Mouse (Mus musculus) heart, embryonic 11.5 days (tissue): ENCODE measurements around the gene Ndufa7. TPM values are rescaled to one million over a fixed set of nuclear protein-coding genes. Genes with fewer than 3 reads are reported as not detected.

ENCODE experiments used
- ATAC-seq: fragments of 200-750 bp; cut with Nextera tagmentation; replicated peaks from 2 replicates; pipeline ENCODE4 v1.8.0; 2017; ENCODE audit warnings: moderate library complexity; ENCODE audit not compliant: insufficient number of reproducible peaks, low FRiP score, low TSS enrichment
- H3K27ac ChIP-seq: fragments of 300-500 bp; sonication (generic); 2 replicates; pipeline ENCODE4 v1.5.1; 2014; ENCODE audit warnings: mild to moderate bottlenecking, low read depth, low read length
- H3K27me3 ChIP-seq: fragments of 300-500 bp; sonication (generic); 2 replicates; pipeline ENCODE4 v1.6.1; 2014; ENCODE audit warnings: mild to moderate bottlenecking, low read length, mixed read lengths; ENCODE audit not compliant: control insufficient read depth, insufficient read depth
- H3K36me3 ChIP-seq: fragments of 300-500 bp; sonication (generic); 2 replicates; pipeline ENCODE4 v1.6.1; 2014; ENCODE audit warnings: mild to moderate bottlenecking, low read length, moderate library complexity, mixed read lengths; ENCODE audit not compliant: control insufficient read depth, insufficient read depth
- H3K4me1 ChIP-seq: fragments of 300-500 bp; sonication (generic); 2 replicates; pipeline ENCODE4 v1.6.1; 2014; ENCODE audit warnings: low read length; ENCODE audit not compliant: control insufficient read depth, insufficient read depth
- H3K4me2 ChIP-seq: fragments of 300-500 bp; sonication (generic); 2 replicates; pipeline ENCODE4 v1.6.1; 2014; ENCODE audit warnings: mild to moderate bottlenecking, moderate library complexity
- H3K4me3 ChIP-seq: fragments of 300-500 bp; sonication (generic); 2 replicates; pipeline ENCODE4 v1.5.1; 2014; ENCODE audit warnings: low read depth, low read length
- H3K9ac ChIP-seq: fragments of 300-500 bp; sonication (generic); 2 replicates; pipeline ENCODE4 v1.6.1; 2014; ENCODE audit warnings: mild to moderate bottlenecking, low read depth, low read length, moderate library complexity
- H3K9me3 ChIP-seq: fragments of 300-500 bp; sonication (generic); replicated peaks from 2 replicates; pipeline ENCODE4 v1.6.1; 2016; ENCODE audit warnings: low read length; ENCODE audit not compliant: control insufficient read depth
- WGBS: fragments of 180-500 bp; shearing (Covaris S2); extraction: QIAGEN DNeasy Blood & Tissue Kit; methylation state at CpG from one replicate; pipeline ENCODE4 v1.1.7; 2014; ENCODE audit not compliant: insufficient replicate concordance; 5-methylcytosine and 5-hydroxymethylcytosine counted together
- polyA plus RNA-seq: library from polyadenylated mRNA; unstranded; fragments of >200 nt; fragmentation: Nextera tagmentation; extraction: Ambion mirVana; gene quantifications from 2 replicates; pipeline ENCODE4 v1.2.1, GENCODE M21; 2014

Gene Ndufa7
- polyA plus RNA-seq, 1 experiment from 2014 or later = 457 TPM

DNA sequence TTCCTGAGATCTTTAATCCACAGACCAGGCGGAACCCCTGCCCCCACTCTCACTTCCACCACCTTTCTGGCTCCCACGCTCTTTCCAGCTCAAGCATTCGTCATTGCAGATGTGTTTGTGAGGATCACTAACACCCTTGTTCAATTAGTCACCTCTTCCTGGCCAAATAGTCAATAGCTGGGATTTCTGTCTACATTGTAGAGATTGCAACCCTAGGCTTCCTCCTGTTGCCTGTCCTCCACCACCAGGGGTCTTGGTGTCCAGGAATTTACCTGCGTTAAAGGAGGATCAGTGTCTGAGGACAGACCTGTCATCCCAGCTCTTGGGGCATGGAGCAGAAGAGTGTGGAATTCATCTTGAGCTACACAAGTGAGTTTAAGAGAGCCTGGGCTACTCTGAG, 42.3 kb upstream of the Ndufa7 start:
- H3K27ac ChIP-seq = no peak overlapping the region

DNA sequence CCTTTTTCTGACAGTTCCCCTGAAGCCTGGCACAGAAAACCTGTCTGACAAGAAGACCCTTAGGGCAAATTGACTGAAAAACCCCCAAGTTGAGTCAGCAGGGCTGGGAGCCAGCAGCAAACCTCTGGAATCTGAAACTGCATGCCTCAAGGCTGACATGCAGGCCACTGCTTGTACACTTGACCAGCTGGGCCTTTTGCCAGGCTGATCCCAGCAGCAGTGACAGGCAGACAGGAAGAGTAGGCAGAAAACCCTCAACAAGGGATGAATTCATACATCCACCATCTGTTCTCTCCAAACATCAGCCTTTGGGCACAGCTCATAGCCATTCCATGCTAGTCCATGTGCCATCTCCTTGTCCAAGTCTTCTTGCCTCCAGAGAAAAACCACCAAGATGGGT, 41.0 kb upstream of the Ndufa7 start:
- Histone ChIP-seq H3K9me3 (no peaks in the 10 kb centered on the region), H3K4me3 (no peak overlapping the region), H3K27me3 (peaks cover 16% of the 10 kb centered on the region; the same call in 1 of the 2 replicates), H3K4me2 (no peak overlapping the region), H3K27ac (no peak overlapping the region), H3K36me3 (no peaks in the 10 kb centered on the region), H3K9ac (no peak overlapping the region), H3K4me1 (peaks cover 36% of the 10 kb centered on the region)
- ATAC-seq = no peak

More for the DNA sequence above, 42.3 kb upstream of the Ndufa7 start:
- Histone ChIP-seq H3K9ac (peak overlapping the region; percentile 72), H3K36me3 (no peaks in the 10 kb centered on the region), H3K4me3 (peak overlapping the region; percentile 50), H3K9me3 (no peaks in the 10 kb centered on the region), H3K4me2 (peak overlapping the region; percentile 95), H3K4me1 (peaks cover 36% of the 10 kb centered on the region), H3K27me3 (peaks cover 16% of the 10 kb centered on the region; the same call in 1 of the 2 replicates)
- ATAC-seq = no peak
- WGBS = 37% methylated on average over 4 of the region's 4 CpGs

DNA sequence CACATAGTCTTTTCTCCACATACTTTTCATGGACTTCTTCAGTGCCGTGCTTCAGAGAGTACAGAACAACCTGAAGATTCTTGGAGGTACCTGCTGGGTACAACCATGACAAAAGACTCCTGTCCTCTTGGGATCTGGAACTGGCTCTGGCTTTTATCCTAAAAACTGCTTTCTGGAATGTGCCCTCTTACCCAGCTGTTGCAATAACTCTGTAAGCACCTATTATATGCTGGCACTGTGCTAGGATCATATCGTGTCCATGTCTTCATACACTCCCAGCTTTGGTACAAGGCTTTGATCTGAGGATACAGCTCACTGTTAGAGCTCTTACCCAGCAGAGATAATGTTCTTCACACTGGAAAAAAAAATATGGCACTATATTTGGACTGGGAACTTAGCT, 39.4 kb upstream of the Ndufa7 start:
- Histone ChIP-seq H3K36me3 (no peaks in the 10 kb centered on the region), H3K9me3 (no peaks in the 10 kb centered on the region), H3K4me2 (no peak overlapping the region), H3K9ac (no peak overlapping the region), H3K27ac (no peak overlapping the region), H3K27me3 (peaks cover 16% of the 10 kb centered on the region; the same call in 1 of the 2 replicates), H3K4me1 (peaks cover 21% of the 10 kb centered on the region), H3K4me3 (no peak overlapping the region)
- 69% methylated on average over 2 of the region's 2 CpGs for WGBS
- ATAC-seq = no peak

DNA sequence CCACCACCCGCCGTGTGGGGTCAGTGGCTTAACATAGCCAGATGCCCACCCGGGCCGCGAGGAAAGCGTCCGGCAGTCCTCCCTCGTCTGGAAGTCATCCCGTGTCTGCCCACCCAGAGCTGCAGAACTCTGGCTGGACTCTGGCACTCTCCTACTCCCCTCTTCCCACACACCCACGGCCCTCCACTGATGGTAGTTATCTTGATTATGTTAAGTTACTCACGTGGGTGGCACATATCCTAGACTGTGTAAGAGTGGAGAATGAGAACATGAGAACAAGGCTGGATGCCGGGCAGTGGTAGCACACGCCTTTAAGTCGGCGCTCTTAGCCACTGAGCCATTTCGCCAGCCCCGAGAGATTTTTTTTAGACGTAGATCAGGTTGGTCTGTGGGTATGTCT, 38.0 kb upstream of the Ndufa7 start:
- H3K27ac ChIP-seq = no peak overlapping the region
- no peak for ATAC-seq
- H3K4me2 ChIP-seq = no peak overlapping the region
- no peak overlapping the region for H3K9ac ChIP-seq
- peaks cover 14% of the 10 kb centered on the region for H3K4me1 ChIP-seq
- WGBS = 82% methylated on average over 18 of the region's 18 CpGs
- peaks cover 14% of the 10 kb centered on the region; the same call in 1 of the 2 replicates for H3K27me3 ChIP-seq
- no peaks in the 10 kb centered on the region for H3K36me3 ChIP-seq
- H3K9me3 ChIP-seq = no peaks in the 10 kb centered on the region
- H3K4me3 ChIP-seq = no peak overlapping the region

DNA sequence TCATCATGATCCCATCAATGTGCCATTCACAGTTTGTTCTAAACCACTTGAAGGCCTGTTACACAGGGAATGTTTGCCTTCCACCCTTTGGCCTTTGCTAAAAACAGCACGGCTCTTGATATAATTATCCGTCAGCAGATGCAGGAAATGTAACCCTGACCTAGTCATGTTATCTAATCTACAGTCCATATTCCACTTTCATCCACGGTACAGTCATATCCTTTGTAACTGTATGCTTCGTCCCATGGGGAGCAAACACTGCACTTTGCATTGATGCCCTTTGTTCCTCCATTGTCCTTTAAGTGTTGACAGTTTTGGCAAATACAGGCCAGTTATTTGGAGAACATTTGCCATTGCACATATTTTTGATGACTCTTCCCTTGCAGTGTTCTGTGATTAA, 35.6 kb upstream of the Ndufa7 start:
- no peaks in the 10 kb centered on the region for H3K9me3 ChIP-seq
- ATAC-seq = no peak
- H3K36me3 ChIP-seq = no peaks in the 10 kb centered on the region
- no peak overlapping the region for H3K27ac ChIP-seq
- no peaks in the 10 kb centered on the region; the same call in 1 of the 2 replicates for H3K4me1 ChIP-seq
- 24% methylated on average over 4 of the region's 4 CpGs for WGBS
- no peak overlapping the region for H3K4me3 ChIP-seq
- H3K9ac ChIP-seq = no peak overlapping the region
- peaks cover 13% of the 10 kb centered on the region; the same call in 1 of the 2 replicates for H3K27me3 ChIP-seq
- no peak overlapping the region for H3K4me2 ChIP-seq

DNA sequence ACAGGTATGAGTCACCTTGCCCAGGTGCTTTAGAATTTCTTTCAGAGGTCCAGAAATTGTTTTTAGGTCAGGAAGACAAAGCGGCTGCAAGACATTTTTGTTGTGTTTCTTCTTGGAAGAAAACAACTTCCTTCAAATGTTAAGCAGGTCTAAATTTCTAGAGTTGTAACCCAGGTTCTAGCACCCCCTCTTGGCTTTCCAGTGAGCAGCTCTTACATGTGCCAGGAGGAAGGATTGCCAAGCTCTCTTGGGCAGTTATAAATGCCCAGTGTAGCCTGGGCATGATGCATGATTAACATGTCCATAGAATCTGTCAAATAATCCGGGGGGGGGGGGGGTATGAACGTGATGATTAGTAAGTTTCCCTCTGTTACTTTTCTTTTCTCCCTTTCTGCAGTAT, 26.1 kb upstream of the Ndufa7 start:
- no peak overlapping the region for H3K4me2 ChIP-seq
- WGBS = 49% methylated on average over 3 of the region's 3 CpGs
- H3K4me1 ChIP-seq = no peaks in the 10 kb centered on the region
- no peak overlapping the region for H3K27ac ChIP-seq
- no peak for ATAC-seq
- no peak overlapping the region for H3K9ac ChIP-seq
- H3K9me3 ChIP-seq = no peaks in the 10 kb centered on the region
- peaks cover 15% of the 10 kb centered on the region for H3K27me3 ChIP-seq
- H3K36me3 ChIP-seq = no peaks in the 10 kb centered on the region
- H3K4me3 ChIP-seq = no peak overlapping the region

- WGBS = 58% methylated on average over 1 of the region's 1 CpGs
- Histone ChIP-seq H3K9me3 (no peaks in the 10 kb centered on the region), H3K27me3 (peaks cover 10% of the 10 kb centered on the region), H3K27ac (no peak overlapping the region), H3K4me1 (no peaks in the 10 kb centered on the region), H3K4me3 (no peak overlapping the region), H3K9ac (no peak overlapping the region), H3K36me3 (no peaks in the 10 kb centered on the region), H3K4me2 (no peak overlapping the region)
- no peak for ATAC-seq
These were observed 25.1 kb upstream of the Ndufa7 start for GRCm38 (mm10) chr17:33799277-33799676.

DNA sequence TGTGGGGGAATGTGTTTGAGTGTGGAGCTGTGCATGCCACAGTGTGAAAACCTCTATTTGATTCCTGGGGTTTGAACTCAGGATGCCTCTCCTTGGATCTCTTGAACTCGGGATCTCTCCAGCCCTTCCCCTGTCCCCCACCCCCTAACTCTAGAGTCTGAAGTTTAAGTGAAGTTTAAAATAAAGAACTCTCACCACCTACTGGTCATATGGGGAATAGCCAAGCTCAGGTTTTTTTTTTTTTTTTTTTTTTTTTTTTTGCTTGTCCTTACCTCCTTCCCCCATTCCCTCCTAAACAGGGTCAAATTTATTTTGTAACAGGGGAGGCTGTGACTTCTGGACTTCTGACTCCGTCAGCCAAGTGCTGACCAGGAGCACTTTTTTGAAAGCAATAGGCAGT, 22.2 kb upstream of the Ndufa7 start:
- no peaks in the 10 kb centered on the region for H3K9me3 ChIP-seq
- peaks cover 12% of the 10 kb centered on the region for H3K27me3 ChIP-seq
- 3% methylated on average over 2 of the region's 2 CpGs for WGBS

GRCm38 (mm10) chr17:33804205-33804604, 20.2 kb upstream of the Ndufa7 start:
- H3K9ac ChIP-seq = no peak overlapping the region
- H3K4me3 ChIP-seq = no peak overlapping the region
- H3K27me3 ChIP-seq = peaks cover 14% of the 10 kb centered on the region
- no peak overlapping the region for H3K4me2 ChIP-seq
- no peaks in the 10 kb centered on the region for H3K9me3 ChIP-seq
- WGBS = 54% methylated on average over 4 of the region's 4 CpGs
- 0 out of 2 replicates have a peak, but pooled peaks cover 3% of the 10 kb centered on the region for H3K4me1 ChIP-seq
- H3K36me3 ChIP-seq = no peaks in the 10 kb centered on the region
- no peak overlapping the region for H3K27ac ChIP-seq
- ATAC-seq = no peak

More for the DNA sequence above, 22.2 kb upstream of the Ndufa7 start:
- no peak for ATAC-seq
- no peak overlapping the region for H3K27ac ChIP-seq
- no peak overlapping the region for H3K4me2 ChIP-seq
- 0 out of 2 replicates have a peak, but pooled peaks cover 3% of the 10 kb centered on the region for H3K4me1 ChIP-seq
- H3K4me3 ChIP-seq = no peak overlapping the region
- H3K36me3 ChIP-seq = no peaks in the 10 kb centered on the region
- H3K9ac ChIP-seq = no peak overlapping the region
